Mouse (Mus musculus): ENCODE results near the gene Lonrf3. TPM values are rescaled to one million over a fixed set of nuclear protein-coding genes. Genes with fewer than 3 reads are reported as not detected.
A peak's percentile ranks its signal among the peaks of the same experiment; 100 is the strongest.

Gene Lonrf3
- total RNA-seq, 1 experiment, result 7.0 TPM

- H3K36me3 ChIP-seq (ENCODE audit: control insufficient read depth, insufficient read depth, low read length, poor library complexity, severe bottlenecking), result no peaks in the 10 kb centered on the region
- no peaks in the 10 kb centered on the region for H3K9me3 ChIP-seq (ENCODE audit: control insufficient read depth, insufficient read depth, low read depth, low read length)
- no peak overlapping the region for H3K4me3 ChIP-seq (ENCODE audit: insufficient read depth in 1 of 2, low read depth in 1 of 2, low read length in 2 of 2, poor library complexity in 1 of 2, severe bottlenecking in 1 of 2)
- no peaks in the 10 kb centered on the region for H3K4me1 ChIP-seq (ENCODE audit: control insufficient read depth in 2 of 2, insufficient read depth in 2 of 2, low read length in 2 of 2, poor library complexity in 1 of 2)
- peak; percentile 16 for DNase-seq (ENCODE audit: low read depth, low spot score)
- TF ChIP-seq MAFK (IDR thresholded peaks at IDR 0.05; ENCODE audit: insufficient read depth, low read depth, low read length), result no peak
- no peak for TF ChIP-seq HCFC1 (IDR thresholded peaks at IDR 0.05; ENCODE audit: borderline replicate concordance, insufficient read depth, low read length)
- no peak for TF ChIP-seq CHD2 (IDR thresholded peaks at IDR 0.05; ENCODE audit: low read depth, low read length)
- no peak for TF ChIP-seq ZC3H11A (IDR thresholded peaks at IDR 0.05; ENCODE audit: borderline replicate concordance, low read depth, low read length)
- no peak for TF ChIP-seq ZNF384 (IDR thresholded peaks at IDR 0.05; ENCODE audit: low read depth, low read length)
- in situ Hi-C loops (cut with MboI; ENCODE audit: low sequenced_read_pairs in 2 of 2, unreplicated experiment in 2 of 2), result loop anchor here in 1 of 2 experiments (10.0 kb wide), 1 partner anchor 178 kb away; no protein-coding TSS in a partner anchor
- H3K27ac ChIP-seq (ENCODE audit: insufficient read depth, low read depth, low read length, poor library complexity, severe bottlenecking), result no peak overlapping the region
- no peak overlapping the region for H3K9ac ChIP-seq (ENCODE audit: insufficient read depth, low read depth, low read length, poor library complexity, severe bottlenecking)
Observed at GRCm38 (mm10) chrX:36402316-36402715, 74.2 kb downstream of the Lonrf3 start.

Other genes starting within 250 kb of the Lonrf3 start
- 5.4 and 6.6 TPM in 2 replicates for gene Il13ra1, start 216.2 kb upstream of the Lonrf3 start, total RNA-seq (2012; rRNA removed)
- gene Zcchc12, start 132.4 kb upstream of the Lonrf3 start, total RNA-seq (2012; rRNA removed), result 1.3 and 1.6 TPM in 2 replicates
- gene Gm6268, start 72.9 kb downstream of the Lonrf3 start, total RNA-seq (2012; rRNA removed), result not detected in 2 replicates
- 0.53 and 2.5 TPM in 2 replicates for gene Gm14569, start 163.5 kb downstream of the Lonrf3 start, total RNA-seq (2012; rRNA removed)

Data from ES-E14 (cell line).